ENCODE assay signal across 13 mouse cellular contexts in genomic region chr14:99745209-99745608, GRCm38 (mm10).
DNase-seq lines count a peak whose midpoint lies in the region; ATAC-seq and TF ChIP-seq lines count a peak whose summit lies in the region.
"Had no signal": no experiment of that assay in that cellular context is flagged by ENCODE, and none has a peak within 500 bp of the region (broad histone marks: within the 10 kb centered on the region; RNA-seq: fewer than 3 reads in every experiment).

No protein-coding gene starts in this region.

- 70% methylated on average over 7 of the region's 7 CpGs for WGBS in limb, embryonic 14.5 days
- 85% methylated on average over 7 of the region's 7 CpGs for WGBS in limb, embryonic 10.5 days

- no peak overlapping the region for H3K27ac ChIP-seq in limb, embryonic 14.5 days (replicated peaks; ENCODE audit: low read depth, low read length)
- H3K27ac ChIP-seq in limb, embryonic 10.5 days: no peak overlapping the region
- H3K27ac ChIP-seq: midbrain, embryonic 13.5 days had no signal

- H3K9me3 ChIP-seq in limb, embryonic 14.5 days (ENCODE audit: control insufficient read depth, low read length): no peaks in the 10 kb centered on the region
- no peaks in the 10 kb centered on the region for H3K9me3 ChIP-seq in limb, embryonic 10.5 days (replicated peaks)
- H3K9me3 ChIP-seq: midbrain, embryonic 13.5 days had no signal

- intact Hi-C loops in left cerebral cortex, postnatal 4 days (cut with DNase I): loop anchor here (10.0 kb wide), 1 partner anchor 170 kb away; no protein-coding TSS in a partner anchor

- no peak overlapping the region for H3K9ac ChIP-seq in limb, embryonic 14.5 days (ENCODE audit: low read depth, low read length, severe bottlenecking)
- H3K9ac ChIP-seq: midbrain, embryonic 13.5 days had no signal

- no peak for DNase-seq in frontal cortex, postnatal 14 days (ENCODE audit: low spot score in 2 of 2)
- peak; percentile 27 for DNase-seq in limb, embryonic 14.5 days (ENCODE audit: low spot score)
- no peak for DNase-seq in limb, embryonic 10.5 days (ENCODE audit: low spot score)
- DNase-seq in 416B (ENCODE audit: low read depth): peak; percentile 33
- DNase-seq in ZHBTc4 (ENCODE audit: low read depth, low spot score): peak; percentile 28
- no peak for DNase-seq in urinary bladder, postnatal 14 days (ENCODE audit: low spot score)
- no peak for DNase-seq in left cerebral cortex, postnatal 4 days
- DNase-seq: adrenal gland, adult 8-10 months; heart, adult 18-20 months; kidney, postnatal 25 days; thymus, adult 2 months had no signal

- H3K27me3 ChIP-seq in limb, embryonic 14.5 days (ENCODE audit: control insufficient read depth, insufficient read depth, low read length): no peaks in the 10 kb centered on the region
- H3K27me3 ChIP-seq in limb, embryonic 10.5 days (ENCODE audit: low read depth, poor library complexity, severe bottlenecking): no peaks in the 10 kb centered on the region
- H3K27me3 ChIP-seq: midbrain, embryonic 13.5 days had no signal

- no peak overlapping the region for H3K4me3 ChIP-seq in limb, embryonic 14.5 days (replicated peaks; ENCODE audit: low read length)
- no peak overlapping the region for H3K4me3 ChIP-seq in limb, embryonic 10.5 days
- H3K4me3 ChIP-seq: midbrain, embryonic 13.5 days had no signal

- no peak for TF ChIP-seq POLR2A in limb, embryonic 14.5 days (IDR thresholded peaks at IDR 0.05; ENCODE audit: borderline replicate concordance, extremely low read depth, insufficient read depth, insufficient read length)

- 0 out of 2 replicates have a peak, but pooled peaks have one; percentile 5 for ATAC-seq in frontal cortex, adult (ENCODE audit: low TSS enrichment)
- ATAC-seq in limb, embryonic 14.5 days (ENCODE audit: low FRiP score, low read depth): no peak
- ATAC-seq: midbrain, embryonic 13.5 days had no signal

- no peak overlapping the region for H3K4me2 ChIP-seq in limb, embryonic 14.5 days (replicated peaks; ENCODE audit: low read depth, low read length, severe bottlenecking)
- H3K4me2 ChIP-seq: midbrain, embryonic 13.5 days had no signal

- H3K4me1 ChIP-seq in limb, embryonic 14.5 days (ENCODE audit: control insufficient read depth, insufficient read depth, low read length): no peaks in the 10 kb centered on the region
- no peaks in the 10 kb centered on the region for H3K4me1 ChIP-seq in limb, embryonic 10.5 days

- no peaks in the 10 kb centered on the region for H3K36me3 ChIP-seq in limb, embryonic 14.5 days (ENCODE audit: control insufficient read depth, insufficient read depth, low read length)
- no peaks in the 10 kb centered on the region for H3K36me3 ChIP-seq in limb, embryonic 10.5 days
- H3K36me3 ChIP-seq: midbrain, embryonic 13.5 days had no signal

Comparison
In these comparisons a context has a peak if more than half of its experiments do, and no peak if none do; other contexts are left out.
1. DNase-seq: peak in limb, embryonic 14.5 days (single experiment), 416B (single experiment) and ZHBTc4 (single experiment); none in frontal cortex, postnatal 14 days (0 of 2), limb, embryonic 10.5 days (single experiment), urinary bladder, postnatal 14 days (single experiment) and left cerebral cortex, postnatal 4 days (single experiment).